Mouse (Mus musculus) forelimb bud, embryonic 11.5 days (tissue): Measurements from ENCODE around the gene Gm6525.

Source experiments
- DNase-seq: peaks from one replicate; pipeline ENCODE4 v3.0.0-alpha.2; 2012; ENCODE audit warnings: low read depth, low spot score

Gene Gm6525

GRCm38 (mm10) chr3:84211340-84211875 is 37.5 kb downstream of the Gm6525 start:
- no peak for DNase-seq

GRCm38 (mm10) chr3:84214501-84214900 is 40.6 kb downstream of the Gm6525 start:
- no peak for DNase-seq

GRCm38 (mm10) chr3:84215253-84215652 is 41.3 kb downstream of the Gm6525 start:
- no peak for DNase-seq

- no peak for DNase-seq
Observed at GRCm38 (mm10) chr3:84215743-84216360, 41.9 kb downstream of the Gm6525 start.

GRCm38 (mm10) chr3:84217118-84217960 is 43.4 kb downstream of the Gm6525 start:
- no peak for DNase-seq

- no peak for DNase-seq
Observed at GRCm38 (mm10) chr3:84217961-84218351, 44.1 kb downstream of the Gm6525 start.

- DNase-seq, result no peak
Observed at GRCm38 (mm10) chr3:84218498-84218897, 44.6 kb downstream of the Gm6525 start.

GRCm38 (mm10) chr3:84219166-84219710 is 45.3 kb downstream of the Gm6525 start:
- DNase-seq, result no peak

GRCm38 (mm10) chr3:84219720-84220273 is 45.9 kb downstream of the Gm6525 start:
- DNase-seq, result no peak

- DNase-seq, result peak; percentile 19
Observed at GRCm38 (mm10) chr3:84220326-84220725, 46.4 kb downstream of the Gm6525 start.

- peak; percentile 54 for DNase-seq
Observed at GRCm38 (mm10) chr3:84220748-84221147, 46.8 kb downstream of the Gm6525 start.
